Mouse (Mus musculus): ENCODE results near the gene Rpl23.

DNA sequence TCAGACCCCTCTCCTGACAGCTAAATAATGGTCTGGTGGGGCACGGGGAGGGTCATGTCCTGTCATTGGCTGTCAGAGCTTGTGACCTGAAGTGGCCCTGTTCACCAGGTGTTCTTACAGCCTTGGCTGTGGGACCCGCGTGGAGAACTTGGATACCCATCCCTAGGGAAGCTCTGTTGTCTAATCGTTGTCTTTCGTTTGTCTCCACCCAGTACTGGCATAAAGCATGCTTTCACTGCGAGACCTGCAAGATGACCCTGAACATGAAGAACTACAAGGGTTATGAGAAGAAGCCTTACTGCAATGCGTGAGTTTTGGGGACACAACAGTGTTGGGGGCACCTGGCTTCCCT is 24.4 kb upstream of the Rpl23 start:
- TF ChIP-seq HCFC1 (IDR thresholded peaks at IDR 0.05; ENCODE audit: low read depth, low read length) (no peak), ZMIZ1 (IDR thresholded peaks at IDR 0.05; ENCODE audit: low read depth, low read length) (no peak), ZC3H11A (IDR thresholded peaks at IDR 0.05; ENCODE audit: low read depth, low read length) (no peak), USF1 (IDR thresholded peaks at IDR 0.05; ENCODE audit: low read depth, low read length) (no peak), POLR2A (IDR thresholded peaks at IDR 0.05; ENCODE audit: control insufficient read depth in 1 of 2, insufficient read depth in 1 of 2, low read depth in 1 of 2, low read length in 2 of 2, poor library complexity in 1 of 2) (no peak), EP300 (IDR thresholded peaks at IDR 0.05; ENCODE audit: low read depth in 1 of 2, low read length in 2 of 2) (no peak), SMC3 (IDR thresholded peaks at IDR 0.05; ENCODE audit: low read depth, low read length) (no peak), GATA1 (IDR thresholded peaks at IDR 0.05; ENCODE audit: low read depth, low read length) (no peak), NELFE (IDR thresholded peaks at IDR 0.05; ENCODE audit: low read depth, low read length) (no peak), CHD2 (IDR thresholded peaks at IDR 0.05; ENCODE audit: low read length) (no peak), POLR2AphosphoS2 (IDR thresholded peaks at IDR 0.05; ENCODE audit: low read length) (no peak), MAZ (IDR thresholded peaks at IDR 0.05; ENCODE audit: low read depth, low read length) (no peak), CTCF (IDR thresholded peaks at IDR 0.05 in 2 of 3, conservative IDR thresholded peaks at IDR 0.05 in 1 of 3; ENCODE audit: control insufficient read depth in 1 of 3, insufficient read depth in 1 of 3, low read depth in 2 of 3, low read length in 3 of 3, poor library complexity in 1 of 3, severe bottlenecking in 1 of 3) (no peak)

Data from MEL (cell line).